Mouse (Mus musculus) T-helper 1 cell (primary cell): ENCODE data around the gene Chmp5.
"Not testable (repeated sequence)": the region's sequence is repeated elsewhere in the genome, so short reads cannot be mapped to it uniquely, and the experiment has no call there.

Experiments used
- in situ Hi-C: fragments of 300-600 bp; cut with MboI, MseI; formaldehyde crosslinking; loops from one replicate; pipeline ENCODE4 v1.15.1; 2025; ENCODE audit warnings: high pct_unique_total_duplicates

The Chmp5 gene

DNA sequence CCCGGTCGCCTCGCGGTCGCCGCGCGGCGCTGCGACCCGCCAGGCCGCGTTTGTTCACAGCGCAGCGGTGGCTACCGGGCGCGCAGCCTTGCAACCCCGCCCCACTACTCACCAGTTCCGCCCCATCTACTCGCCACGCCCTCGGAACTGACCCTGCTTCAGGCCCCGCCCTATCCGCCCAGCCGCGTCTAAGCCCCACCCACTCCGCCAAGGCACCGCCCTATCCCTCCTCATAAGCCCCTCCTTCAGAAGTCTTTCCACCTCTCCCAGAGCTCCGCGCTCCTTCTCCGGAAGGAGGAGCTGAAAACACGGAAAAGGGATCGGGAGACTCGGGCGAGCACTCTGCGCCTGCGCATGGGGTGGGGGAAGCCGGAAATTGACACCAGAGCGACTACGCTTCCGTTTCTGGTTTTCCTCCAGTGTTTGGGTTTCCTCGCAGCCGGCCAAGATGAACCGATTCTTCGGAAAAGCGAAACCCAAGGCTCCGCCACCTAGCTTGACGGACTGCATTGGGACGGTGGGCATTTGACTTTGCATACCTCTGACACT, at the start of gene Chmp5, which contains the start of gene Bag1:
Gene Chmp5 (plus strand): TSS at position 248 of the 549 bp plus-strand sequence.
Gene Bag1 (minus strand): TSS at position 135 of the 549 bp plus-strand sequence.
- in situ Hi-C loops = no loop called here

DNA sequence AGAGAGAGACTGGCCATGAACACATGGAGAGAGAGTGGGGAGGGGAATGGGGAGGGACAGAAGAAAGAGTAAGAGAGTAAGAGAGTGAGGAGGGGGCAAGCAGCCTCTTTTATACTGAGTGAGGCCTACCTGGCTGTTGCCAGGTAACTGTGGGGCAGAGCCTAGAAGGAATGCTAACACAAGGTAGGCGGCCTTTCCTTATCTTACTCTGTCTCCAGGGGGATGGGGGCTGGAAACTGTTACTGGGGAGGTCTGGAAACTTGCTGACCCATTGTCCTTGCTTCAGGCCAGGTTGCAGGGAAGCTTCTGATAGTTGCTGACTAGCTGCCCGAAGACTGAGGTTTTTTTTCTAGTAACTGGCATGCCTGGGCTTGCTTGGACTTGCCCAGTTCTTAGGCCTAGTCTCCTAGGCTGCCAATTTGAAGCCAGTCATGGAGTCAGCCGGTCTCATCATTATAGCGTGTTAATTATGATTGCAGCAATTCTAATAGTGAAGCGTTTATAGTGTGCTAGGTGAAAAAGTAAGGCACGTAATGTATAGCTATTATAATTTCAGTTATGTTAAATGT, 49.6 kb upstream of the Chmp5 start:
- in situ Hi-C loops = no loop called here

DNA sequence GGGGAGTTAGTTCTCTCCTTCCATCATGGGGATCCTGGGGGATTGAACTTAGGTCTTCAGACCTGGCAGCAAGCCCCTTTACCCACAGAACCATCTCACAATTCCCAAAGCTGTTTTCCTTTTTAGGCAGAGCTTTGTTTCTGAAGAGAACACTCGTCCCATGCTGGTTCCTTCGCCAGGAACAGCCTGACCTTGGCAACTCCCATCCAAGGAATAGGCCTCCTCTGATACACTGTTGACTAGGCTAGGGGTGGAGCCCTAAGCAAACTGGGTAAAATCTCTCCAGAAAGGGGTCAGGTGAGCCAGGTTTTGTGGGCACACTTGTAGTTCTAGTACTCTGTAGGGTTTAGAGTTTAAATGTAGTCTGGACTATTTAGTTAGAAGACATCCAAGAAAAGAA, 48.9 kb upstream of the Chmp5 start:
- in situ Hi-C loops = no loop called here

DNA sequence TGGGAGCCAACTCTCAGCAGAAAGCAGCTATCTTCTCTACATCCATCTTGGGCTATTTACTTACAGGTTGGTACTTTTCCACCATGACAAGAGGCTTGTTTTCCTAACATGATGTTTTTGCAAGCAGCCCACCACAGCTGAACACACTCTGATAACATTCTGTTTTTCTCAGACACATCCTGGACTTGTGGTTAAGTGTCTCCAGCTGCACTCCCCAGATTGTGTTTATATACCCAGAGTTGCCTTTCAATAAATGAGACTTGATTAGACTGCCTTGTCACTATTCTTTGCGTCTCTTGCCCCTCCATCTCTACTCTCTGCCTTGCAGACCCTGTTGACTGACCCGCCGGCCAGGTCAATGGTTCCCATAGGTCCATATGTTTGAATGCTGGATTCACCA, 48.1 kb upstream of the Chmp5 start:
- in situ Hi-C loops = no loop called here

DNA sequence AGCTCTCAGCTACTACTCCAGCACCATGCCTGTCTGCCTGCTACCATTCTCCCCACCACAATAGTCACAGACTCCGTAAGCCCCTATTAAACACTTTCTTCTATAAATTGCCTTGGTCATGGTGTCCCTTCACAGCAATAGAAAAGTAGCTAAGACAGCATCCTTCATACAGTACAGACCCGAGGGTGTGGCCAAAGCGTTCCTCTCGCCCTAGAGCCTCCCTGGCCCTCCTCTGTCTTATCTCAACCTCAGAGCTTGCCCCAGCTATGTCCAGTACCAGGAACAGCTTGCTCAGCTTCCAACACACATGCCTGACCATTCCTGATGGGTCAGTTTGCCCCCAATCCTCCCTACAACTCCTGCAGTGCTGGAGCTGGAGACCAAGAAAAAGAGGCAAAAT, 47.6 kb upstream of the Chmp5 start:
- in situ Hi-C loops = no loop called here

DNA sequence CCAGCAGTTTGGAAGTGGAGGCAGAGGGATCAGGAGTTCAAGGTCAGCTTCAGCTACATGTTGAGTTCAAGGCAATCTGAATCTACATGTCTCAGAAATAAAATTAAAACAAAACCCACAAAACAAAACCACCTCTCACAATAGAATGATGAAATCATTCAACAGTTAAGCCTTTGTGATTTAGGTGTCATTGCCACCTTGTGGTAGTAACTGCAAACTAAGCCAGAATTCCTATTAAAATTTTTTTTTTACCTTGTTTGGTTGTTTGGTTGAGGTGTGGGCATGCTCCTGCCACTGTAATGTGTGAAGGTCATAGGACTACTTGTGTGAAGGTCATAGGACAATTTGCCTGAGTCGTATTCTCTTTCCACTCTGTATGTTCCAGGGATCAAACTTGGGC, 41.9 kb upstream of the Chmp5 start:
- in situ Hi-C loops = loop anchor here (5.0 kb wide), 2 partner anchors 39 to 134 kb away; no protein-coding TSS in a partner anchor

DNA sequence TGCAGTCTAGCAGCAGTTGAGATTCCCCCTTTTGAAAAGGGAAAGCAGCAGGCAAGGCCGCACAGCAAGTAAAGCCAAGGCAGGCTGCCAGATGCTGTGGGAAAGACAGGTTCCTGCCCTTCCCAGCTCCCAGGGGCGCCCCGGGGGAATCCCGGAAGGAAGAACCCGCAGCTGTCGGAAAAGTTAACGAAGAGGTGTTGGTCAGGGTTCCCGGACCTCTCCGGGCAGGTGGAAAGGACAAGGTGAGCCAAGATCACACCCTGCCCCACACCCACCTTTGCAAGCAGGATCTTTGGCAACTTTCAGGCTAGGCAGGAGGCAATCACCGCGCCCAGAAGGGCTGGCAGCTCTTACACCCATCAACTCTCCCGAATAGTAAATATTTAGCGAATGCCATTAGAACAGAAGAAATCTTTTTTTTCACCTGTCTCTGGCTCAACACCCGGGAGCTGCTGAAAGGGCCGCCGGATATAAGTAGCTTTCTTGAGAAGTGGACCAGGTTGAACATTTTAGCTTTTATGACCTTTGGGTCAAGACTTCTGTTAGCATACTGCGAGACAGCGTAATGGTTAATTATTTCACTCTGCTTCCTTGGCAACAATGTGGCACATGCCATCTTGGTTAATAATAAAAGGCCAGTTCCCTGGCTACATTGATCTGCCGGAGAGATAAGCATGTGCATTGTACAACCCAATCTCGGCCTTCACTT, 39.8 kb upstream of the Chmp5 start:
- in situ Hi-C loops = loop anchor here (5.0 kb wide), 2 partner anchors 41 to 136 kb away; no protein-coding TSS in a partner anchor

DNA sequence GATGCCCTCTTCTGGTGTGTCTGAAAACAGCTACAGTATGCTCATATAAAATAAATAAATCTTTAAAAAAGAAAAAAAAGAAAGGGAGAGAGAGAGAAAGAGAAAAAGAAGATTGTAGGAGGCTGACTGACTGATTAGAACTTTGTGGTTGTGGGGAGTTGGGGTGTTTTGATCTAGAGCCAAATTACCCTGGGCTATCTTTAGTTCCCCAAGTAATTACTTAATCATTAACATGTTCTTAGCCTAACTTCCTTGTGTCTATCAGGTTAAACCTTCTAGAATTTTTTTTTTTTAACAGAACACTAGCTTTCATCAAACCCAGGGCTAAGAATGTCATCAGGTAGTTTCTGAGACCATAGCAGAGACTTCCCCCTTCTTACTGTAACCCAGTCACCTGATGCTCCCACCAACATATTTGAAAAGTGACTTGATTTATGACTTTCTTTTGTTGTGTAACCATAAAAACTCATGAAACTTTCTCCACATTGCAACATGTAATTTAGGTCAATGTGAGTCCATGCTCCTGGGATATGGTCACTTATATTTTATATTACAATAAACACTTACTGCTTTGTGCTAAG, 33.8 kb upstream of the Chmp5 start:
- in situ Hi-C loops = no loop called here

DNA sequence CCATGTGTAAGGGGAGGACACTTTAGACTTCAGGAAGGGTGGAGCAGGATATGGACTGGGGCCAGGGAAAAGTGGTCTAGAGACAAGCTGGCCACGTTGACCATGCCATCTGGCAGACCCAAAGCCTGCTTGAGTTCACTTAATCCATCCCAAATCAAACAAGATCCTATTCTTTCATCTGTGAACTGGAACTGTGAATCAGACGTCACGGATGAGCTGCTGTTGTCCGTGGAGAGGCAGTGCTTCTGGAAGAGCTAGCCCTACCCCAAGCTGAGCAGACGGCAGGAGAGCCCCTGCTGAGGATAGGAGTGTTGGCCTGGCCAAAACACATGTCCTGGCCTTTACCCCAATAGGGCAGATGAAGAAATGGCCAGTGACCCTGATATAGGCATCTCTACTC, 32.3 kb upstream of the Chmp5 start:
- in situ Hi-C loops = no loop called here

DNA sequence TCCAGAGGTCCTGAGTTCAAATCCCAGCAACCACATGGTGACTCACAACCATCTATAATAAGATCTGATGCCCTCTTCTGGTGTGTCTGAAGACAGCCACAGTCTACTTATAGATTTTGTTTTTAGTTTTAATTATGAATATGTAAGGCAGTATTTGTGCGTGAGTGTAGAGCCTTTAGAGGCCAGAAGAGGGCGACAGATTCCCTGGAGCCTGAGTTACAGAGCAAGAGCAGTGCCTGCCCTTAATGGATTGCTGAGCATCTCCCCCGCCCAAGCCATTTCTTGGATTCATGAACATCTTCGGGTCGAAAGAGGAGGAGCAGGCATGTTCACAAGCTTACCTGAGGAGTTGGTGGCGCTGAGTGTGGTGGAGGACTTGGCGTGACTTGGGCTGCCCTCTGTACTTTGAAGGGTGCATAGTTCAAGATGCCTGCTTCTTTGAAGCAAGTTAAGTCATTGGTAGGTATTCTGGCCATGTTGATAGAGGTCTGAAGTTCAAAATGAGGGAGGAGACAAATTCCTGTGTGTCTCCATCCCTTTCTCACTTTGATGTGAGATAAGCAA, 31.5 kb upstream of the Chmp5 start:
- in situ Hi-C loops = no loop called here

DNA sequence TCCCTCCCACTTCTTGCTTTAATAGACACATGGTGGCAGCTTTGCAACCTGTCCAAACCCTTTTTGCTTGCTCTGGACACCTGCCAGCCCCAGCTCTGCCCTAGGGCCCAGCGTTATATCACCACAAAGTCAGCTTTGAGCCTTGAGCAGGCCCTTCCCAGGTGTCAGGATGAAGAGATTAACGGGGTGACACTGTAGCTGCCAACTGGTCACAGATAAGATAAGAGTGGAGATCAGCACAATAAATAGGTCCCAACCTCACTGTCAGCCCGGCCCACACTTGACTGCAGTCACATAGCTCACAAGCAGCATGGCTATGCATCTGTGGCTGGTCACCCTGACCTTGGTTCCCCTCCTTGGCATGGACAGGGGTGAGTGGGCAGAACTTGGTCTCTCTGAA, 28.4 kb upstream of the Chmp5 start, which contains the start of gene Spink4:
Gene Spink4 (plus strand): TSS at position 268 of the 400 bp plus-strand sequence.
- in situ Hi-C loops = no loop called here

DNA sequence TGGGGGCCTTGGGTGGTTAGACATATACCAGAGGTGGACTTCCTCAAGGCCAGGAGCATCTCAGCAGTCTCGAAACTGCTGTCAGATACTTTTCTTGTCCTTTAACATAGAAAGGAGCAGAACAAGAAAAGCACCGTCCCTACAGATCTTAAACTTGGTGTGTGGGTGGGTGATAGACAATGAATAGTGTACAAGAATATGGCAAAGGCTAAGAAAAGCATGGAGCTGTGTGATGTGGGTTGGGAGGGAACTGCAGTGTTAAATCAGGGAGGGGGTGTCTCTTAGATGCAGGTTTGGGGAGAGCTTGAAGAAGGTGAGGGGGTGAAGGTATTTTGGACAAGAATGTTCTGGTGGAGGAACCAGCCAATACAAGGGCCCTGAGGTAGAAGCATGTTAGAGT, 27.6 kb upstream of the Chmp5 start:
- in situ Hi-C loops = no loop called here

DNA sequence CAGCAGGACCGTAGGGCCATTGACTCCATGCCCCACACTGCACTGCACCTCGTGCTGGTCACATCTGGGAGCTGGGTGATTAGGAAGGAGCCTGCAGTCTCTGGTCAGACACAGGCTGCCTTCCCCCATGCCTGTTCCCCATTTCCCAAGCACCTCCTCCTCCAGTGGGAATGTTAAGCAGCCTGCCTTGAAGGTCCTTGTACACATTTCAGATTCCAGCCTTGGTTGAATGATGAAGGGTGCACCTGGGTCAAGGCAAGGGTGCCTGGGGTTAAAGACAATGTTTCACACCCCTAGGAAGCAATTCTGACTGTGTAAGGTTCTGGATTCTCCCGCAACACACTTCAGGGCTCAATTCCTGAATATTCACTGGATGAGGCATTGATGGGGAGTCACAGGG, 26.9 kb upstream of the Chmp5 start:
- in situ Hi-C loops = no loop called here

DNA sequence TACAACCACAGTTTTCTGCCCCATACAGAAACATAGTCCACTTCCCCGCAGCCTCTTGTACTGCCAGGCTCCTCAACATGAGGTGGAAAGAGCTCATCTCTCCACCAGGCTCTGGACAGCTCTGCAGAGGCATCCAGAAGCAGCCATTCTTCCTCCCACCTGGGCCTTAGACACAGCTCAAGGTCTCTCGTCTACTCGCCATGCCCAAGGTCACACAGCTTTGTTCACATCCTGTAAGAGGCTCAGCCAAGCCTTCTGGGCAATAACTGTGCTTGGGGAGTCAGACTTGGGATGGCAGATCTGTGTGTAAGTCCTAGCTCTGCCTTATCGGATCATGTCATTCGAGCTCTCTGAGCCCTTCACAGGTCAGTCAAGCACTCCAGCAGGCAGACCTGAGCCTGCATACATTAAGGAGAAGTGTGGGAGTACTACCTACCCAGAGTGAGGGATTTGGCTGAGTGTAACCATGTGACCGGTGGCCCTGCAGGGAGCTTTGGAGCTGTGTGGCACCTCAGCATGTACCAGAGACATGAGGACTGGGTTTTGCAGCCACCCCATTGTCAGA, 25.0 kb upstream of the Chmp5 start:
- in situ Hi-C loops = no loop called here

DNA sequence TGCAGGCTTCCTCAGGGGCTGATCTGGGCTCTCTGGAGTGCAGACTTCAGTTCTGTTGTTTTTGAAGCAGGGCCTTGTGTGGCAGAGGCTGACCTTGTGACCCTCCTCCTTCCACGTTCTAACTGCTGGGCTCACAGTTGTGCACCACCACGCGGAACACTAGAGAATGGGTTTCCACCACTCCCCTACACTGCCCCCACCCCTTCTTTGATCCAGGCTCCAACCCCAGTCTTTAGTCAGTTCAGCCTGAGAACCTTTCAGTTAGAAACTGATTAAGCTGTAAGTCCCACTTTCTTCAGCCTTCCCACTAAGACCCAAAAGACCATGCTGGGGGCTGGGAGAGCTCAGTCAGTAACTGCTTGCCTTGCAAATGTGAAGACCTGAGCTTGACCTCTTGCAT, 22.6 kb upstream of the Chmp5 start:
- in situ Hi-C loops = no loop called here

DNA sequence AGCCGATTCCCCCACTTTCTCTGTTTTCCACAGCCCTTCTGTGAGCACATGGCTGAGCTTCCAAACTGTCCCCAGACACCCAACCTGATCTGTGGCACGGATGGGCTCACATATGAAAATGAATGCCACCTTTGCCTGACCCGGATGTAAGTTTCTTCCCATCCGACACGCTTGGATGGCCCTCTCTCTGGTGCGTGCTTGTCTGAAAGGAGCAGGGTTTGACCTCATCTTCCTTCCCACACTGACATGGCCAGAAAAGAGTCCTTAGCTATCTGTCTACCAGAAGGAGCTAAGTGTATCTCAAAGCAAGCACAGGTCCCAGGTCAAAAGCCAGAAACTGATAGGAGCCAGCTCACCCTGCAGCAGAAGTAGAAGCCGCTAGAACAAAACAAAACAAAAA, 19.2 kb upstream of the Chmp5 start:
- in situ Hi-C loops = no loop called here

DNA sequence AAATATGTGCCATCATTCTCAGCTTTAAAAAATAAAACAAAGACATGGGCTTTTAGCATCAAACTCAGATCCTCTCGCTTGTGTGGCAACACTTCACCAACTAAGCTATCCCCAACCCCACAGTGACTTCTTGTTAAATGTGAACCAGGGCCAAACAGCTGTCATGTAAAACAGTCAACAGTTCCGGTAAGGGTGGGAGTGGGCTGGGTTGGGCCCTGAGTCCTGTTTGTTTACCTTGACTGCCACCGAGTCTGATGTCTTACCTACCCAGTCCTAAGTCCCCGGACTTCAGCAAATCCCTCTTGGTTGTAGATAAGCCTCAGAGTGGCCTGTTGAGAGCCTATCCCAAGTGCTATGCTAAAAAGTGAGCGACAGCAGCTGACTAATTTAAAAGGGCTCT, 14.5 kb upstream of the Chmp5 start:
- in situ Hi-C loops = no loop called here

DNA sequence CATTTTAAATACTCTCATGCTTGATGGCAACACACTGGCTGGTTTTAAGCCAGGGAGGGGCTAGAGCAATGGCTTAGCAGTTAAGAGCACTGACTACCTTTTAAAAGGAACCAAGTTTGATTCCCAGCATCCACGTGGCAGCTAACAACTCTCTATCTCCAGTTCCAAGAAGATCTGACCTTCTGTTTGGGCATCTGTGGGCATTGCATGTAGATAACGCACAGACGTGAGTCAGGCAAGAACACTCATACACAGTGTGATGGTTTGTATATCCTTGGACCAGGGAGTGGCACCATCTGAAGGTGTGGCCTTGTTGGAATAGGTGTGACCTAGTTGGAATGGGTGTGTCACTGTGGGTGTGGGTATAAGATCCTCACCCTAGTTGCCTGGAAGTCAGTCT, 13.8 kb upstream of the Chmp5 start:
- in situ Hi-C loops = not testable (repeated sequence)

DNA sequence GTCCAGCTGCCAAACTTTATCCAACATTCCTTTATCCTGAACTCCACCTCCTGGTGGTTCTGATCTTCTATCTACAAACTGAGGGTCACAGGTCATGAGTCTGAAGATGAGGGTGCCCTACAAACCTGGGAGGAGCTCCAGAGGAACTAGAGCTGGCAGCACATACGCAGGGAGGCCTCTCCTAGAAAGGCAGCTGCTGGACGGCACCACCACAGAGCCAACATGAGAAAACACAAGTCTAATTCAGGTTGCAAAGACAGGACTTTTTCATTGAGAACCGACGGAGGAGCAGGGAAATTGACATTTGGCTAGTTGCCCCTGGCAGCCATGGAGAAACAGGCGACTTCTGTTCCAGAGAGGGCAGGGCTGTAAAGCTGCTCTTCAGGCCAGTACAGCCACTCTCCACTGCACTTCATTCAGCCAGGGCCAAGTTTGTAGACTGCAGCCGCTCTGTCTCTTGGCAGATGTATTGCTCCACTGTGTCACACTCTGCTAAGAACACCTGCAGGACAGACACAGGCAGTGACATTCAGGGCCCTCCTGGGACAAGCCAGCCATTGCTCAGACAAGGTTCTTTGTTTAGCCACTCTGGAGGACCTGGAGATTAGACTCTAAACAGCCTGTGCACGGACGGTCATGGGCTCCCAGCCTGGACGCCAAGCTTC, 11.9 kb upstream of the Chmp5 start:
- in situ Hi-C loops = no loop called here

DNA sequence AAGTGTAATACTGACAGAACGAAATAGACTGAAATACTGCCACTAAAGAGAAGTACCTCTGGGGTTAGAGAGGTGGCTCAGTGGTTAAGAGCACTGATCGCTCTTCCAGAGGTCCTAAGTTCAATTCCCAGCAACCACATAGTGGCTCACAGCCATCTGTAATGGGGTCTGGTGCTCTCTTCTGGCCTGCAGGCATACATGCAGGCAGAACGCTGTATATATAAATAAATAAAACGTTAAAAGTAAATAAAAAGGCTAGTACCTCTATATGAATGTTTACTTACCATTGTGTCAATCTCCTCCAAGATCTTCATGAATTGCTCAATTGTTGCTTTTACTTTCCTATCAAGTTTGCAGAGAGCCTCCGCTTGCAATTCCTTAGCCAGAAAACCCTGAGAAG, 9.4 kb upstream of the Chmp5 start:
- in situ Hi-C loops = no loop called here

DNA sequence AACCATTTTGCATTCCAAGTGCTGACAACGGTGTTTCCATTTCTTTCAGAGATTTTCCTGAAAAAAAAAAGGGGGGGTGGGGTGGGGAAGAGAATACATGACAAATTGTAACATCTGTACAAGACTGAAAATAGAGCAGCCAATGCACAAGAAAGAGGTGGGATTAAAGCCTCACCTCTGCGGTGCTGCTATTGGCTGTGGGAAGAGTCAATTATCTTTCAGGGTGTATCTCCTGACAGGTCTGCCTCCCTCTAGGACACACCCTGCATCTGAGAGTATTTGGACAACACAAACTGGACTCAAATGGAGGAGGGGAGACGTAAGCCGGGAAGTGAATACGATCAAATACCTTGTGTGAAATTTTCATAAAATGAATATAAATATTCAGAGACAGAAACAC, 4.6 kb upstream of the Chmp5 start:
- in situ Hi-C loops = no loop called here
